Mouse (Mus musculus): Measurements from ENCODE around the gene Mvb12b. TPM values are rescaled to one million over a fixed set of nuclear protein-coding genes. Genes with fewer than 3 reads are reported as not detected.

The Mvb12b gene
- total and polyA plus RNA-seq, 2 experiments from 2014 or later = 68.1 to 155 TPM

DNA sequence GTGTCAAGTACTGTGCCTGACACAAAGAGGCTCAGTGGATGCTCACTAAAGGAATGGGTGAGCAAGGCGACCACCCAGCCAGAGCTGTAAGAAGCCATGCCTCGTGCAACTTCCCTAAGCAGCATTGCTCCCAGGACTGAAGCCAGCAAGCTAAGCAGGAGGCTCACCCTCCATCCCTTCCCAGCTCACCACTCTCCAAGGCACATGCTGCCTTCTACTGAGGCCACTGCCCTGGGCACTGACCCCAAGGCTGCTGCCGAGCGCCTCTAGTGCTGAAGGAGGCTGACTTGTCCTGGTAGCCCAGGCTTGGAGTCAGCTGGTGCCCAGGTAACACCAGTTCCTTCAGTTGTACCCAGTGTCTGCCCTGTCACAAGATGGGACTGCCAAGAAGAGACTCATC lies 45.8 kb downstream of the Mvb12b start:
- 87% methylated on average over 4 of the region's 4 CpGs for WGBS
- Histone ChIP-seq H3K36me3 (ENCODE audit: insufficient read depth, low read length) (peaks cover 9% of the 10 kb centered on the region; the same call in 1 of the 2 replicates), H3K27me3 (ENCODE audit: insufficient read depth, low read length) (no peaks in the 10 kb centered on the region), H3K9me3 (ENCODE audit: low read length) (no peaks in the 10 kb centered on the region), H3K4me2 (ENCODE audit: low read depth, low read length, poor library complexity, severe bottlenecking) (no peak overlapping the region), H3K9ac (replicated peaks; ENCODE audit: low read length, poor library complexity, severe bottlenecking) (no peak overlapping the region), H3K4me1 (ENCODE audit: insufficient read depth, low read length) (peaks cover 12% of the 10 kb centered on the region; the same call in 1 of the 2 replicates), H3K27ac (ENCODE audit: low read depth, low read length) (no peak overlapping the region), H3K4me3 (ENCODE audit: low read depth, low read length) (no peak overlapping the region)
- TF ChIP-seq CTCF (IDR thresholded peaks at IDR 0.05) = no peak
- no peak for DNase-seq (ENCODE audit: low spot score)
- ATAC-seq (ENCODE audit: low FRiP score) = no peak

DNA sequence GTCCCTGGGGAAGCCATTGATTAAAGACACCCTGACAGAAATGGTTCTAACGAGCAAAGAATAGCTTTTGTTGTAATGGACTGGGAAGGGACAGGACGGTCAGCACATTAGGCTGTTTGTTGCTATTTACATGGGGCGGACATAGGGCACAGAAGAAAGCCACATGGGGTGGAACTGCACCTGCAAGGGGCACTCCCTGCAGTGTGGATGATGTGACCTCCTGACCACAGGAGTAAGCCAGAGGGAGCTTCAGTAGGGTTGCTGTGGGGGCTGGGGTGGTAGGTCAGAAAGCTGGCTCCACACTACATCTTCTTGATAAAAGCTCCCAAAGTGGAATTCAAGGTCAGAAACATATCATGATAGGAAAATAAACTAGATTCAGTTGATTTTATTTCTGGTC lies 47.3 kb downstream of the Mvb12b start:
- WGBS = 58% methylated on average over 3 of the region's 3 CpGs
- Histone ChIP-seq H3K9me3 (ENCODE audit: low read length) (no peaks in the 10 kb centered on the region), H3K4me1 (ENCODE audit: insufficient read depth, low read length) (peaks cover 12% of the 10 kb centered on the region; the same call in 1 of the 2 replicates), H3K4me3 (ENCODE audit: low read depth, low read length) (no peak overlapping the region), H3K9ac (replicated peaks; ENCODE audit: low read length, poor library complexity, severe bottlenecking) (0 out of 2 replicates have a peak overlapping the region, but pooled peaks have one; percentile 2), H3K4me2 (ENCODE audit: low read depth, low read length, poor library complexity, severe bottlenecking) (no peak overlapping the region), H3K27ac (ENCODE audit: low read depth, low read length) (0 out of 2 replicates have a peak overlapping the region, but pooled peaks have one; percentile 9), H3K36me3 (ENCODE audit: insufficient read depth, low read length) (peaks cover 9% of the 10 kb centered on the region; the same call in 1 of the 2 replicates), H3K27me3 (ENCODE audit: insufficient read depth, low read length) (no peaks in the 10 kb centered on the region)
- ATAC-seq (ENCODE audit: low FRiP score) (no peak), DNase-seq (ENCODE audit: low spot score) (no peak)
- no peak for TF ChIP-seq CTCF (IDR thresholded peaks at IDR 0.05)

DNA sequence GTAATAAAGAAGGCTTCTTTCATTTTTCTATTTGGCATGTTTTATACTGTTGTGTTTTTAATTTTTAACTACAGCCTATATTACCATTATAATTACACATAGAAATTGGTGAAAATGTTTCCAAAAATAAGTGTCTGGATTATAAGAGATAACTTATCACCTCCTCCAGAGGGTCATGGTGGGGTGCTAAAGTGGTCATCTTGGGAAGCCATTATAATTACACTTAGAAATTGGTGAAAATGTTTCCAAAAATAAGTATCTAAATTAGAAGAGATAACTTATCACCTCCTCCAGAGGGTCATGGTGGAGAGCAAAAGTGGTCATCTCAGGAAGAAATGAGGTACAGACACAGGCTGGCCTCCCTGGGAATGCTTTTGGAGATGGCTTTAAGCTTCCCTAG lies 48.5 kb downstream of the Mvb12b start:
- H3K27ac ChIP-seq (ENCODE audit: low read depth, low read length) = no peak overlapping the region
- DNase-seq (ENCODE audit: low spot score) (no peak), ATAC-seq (ENCODE audit: low FRiP score) (no peak)
- no peak for TF ChIP-seq CTCF (IDR thresholded peaks at IDR 0.05)
- H3K9ac ChIP-seq (replicated peaks; ENCODE audit: low read length, poor library complexity, severe bottlenecking) = no peak overlapping the region
- H3K4me1 ChIP-seq (ENCODE audit: insufficient read depth, low read length) = peaks cover 12% of the 10 kb centered on the region; the same call in 1 of the 2 replicates
- no peaks in the 10 kb centered on the region for H3K27me3 ChIP-seq (ENCODE audit: insufficient read depth, low read length)
- H3K36me3 ChIP-seq (ENCODE audit: insufficient read depth, low read length) = peaks cover 11% of the 10 kb centered on the region
- H3K9me3 ChIP-seq (ENCODE audit: low read length) = no peaks in the 10 kb centered on the region
- no peak overlapping the region for H3K4me3 ChIP-seq (ENCODE audit: low read depth, low read length)
- H3K4me2 ChIP-seq (ENCODE audit: low read depth, low read length, poor library complexity, severe bottlenecking) = no peak overlapping the region

- Histone ChIP-seq H3K4me1 (ENCODE audit: insufficient read depth, low read length) (peaks cover 12% of the 10 kb centered on the region; the same call in 1 of the 2 replicates), H3K27me3 (ENCODE audit: insufficient read depth, low read length) (no peaks in the 10 kb centered on the region), H3K9ac (replicated peaks; ENCODE audit: low read length, poor library complexity, severe bottlenecking) (no peak overlapping the region), H3K27ac (ENCODE audit: low read depth, low read length) (0 out of 2 replicates have a peak overlapping the region, but pooled peaks have one; percentile 18), H3K4me3 (ENCODE audit: low read depth, low read length) (no peak overlapping the region), H3K4me2 (ENCODE audit: low read depth, low read length, poor library complexity, severe bottlenecking) (no peak overlapping the region), H3K9me3 (ENCODE audit: low read length) (no peaks in the 10 kb centered on the region), H3K36me3 (ENCODE audit: insufficient read depth, low read length) (peaks cover 17% of the 10 kb centered on the region)
- no peak for ATAC-seq (ENCODE audit: low FRiP score)
- WGBS = 72% methylated on average over 6 of the region's 6 CpGs
- DNase-seq (ENCODE audit: low spot score) = no peak
- no peak for TF ChIP-seq CTCF (IDR thresholded peaks at IDR 0.05)
These were observed 50.4 kb downstream of the Mvb12b start for GRCm38 (mm10) chr2:33837297-33837696.

DNA sequence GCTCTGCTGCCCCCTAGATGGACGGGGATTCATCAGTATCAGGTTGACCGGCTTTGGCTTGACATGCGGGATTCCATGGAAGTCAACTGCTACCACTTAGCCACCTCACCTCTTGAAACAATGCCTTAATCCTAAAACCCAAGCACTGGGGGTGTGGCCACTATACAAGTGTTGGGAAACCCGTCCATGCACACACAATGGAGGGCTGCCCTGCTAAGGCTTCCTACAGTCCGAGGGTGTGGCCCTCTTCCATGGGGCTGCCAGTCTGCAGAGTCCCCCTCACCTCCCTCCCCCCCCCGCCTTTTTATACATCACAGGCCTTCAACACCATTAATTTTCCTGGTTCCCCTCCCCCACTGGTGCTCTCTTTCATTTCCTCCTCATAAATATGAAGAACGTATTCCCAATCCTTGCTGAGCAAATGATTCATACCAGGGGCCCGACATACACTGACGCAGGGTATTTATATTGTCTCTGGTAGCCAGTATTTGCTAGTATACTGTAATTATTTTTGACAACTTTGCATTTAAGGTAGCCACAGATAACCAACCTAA lies 51.0 kb downstream of the Mvb12b start:
- Histone ChIP-seq H3K27me3 (ENCODE audit: insufficient read depth, low read length) (no peaks in the 10 kb centered on the region), H3K36me3 (ENCODE audit: insufficient read depth, low read length) (peaks cover 17% of the 10 kb centered on the region), H3K4me2 (ENCODE audit: low read depth, low read length, poor library complexity, severe bottlenecking) (no peak overlapping the region), H3K4me3 (ENCODE audit: low read depth, low read length) (no peak overlapping the region), H3K4me1 (ENCODE audit: insufficient read depth, low read length) (peaks cover 12% of the 10 kb centered on the region; the same call in 1 of the 2 replicates), H3K27ac (ENCODE audit: low read depth, low read length) (no peak overlapping the region), H3K9me3 (ENCODE audit: low read length) (no peaks in the 10 kb centered on the region), H3K9ac (replicated peaks; ENCODE audit: low read length, poor library complexity, severe bottlenecking) (no peak overlapping the region)
- WGBS = 51% methylated on average over 9 of the region's 9 CpGs
- no peak for DNase-seq (ENCODE audit: low spot score)
- TF ChIP-seq CTCF (IDR thresholded peaks at IDR 0.05) = no peak; the same call in 1 of the 2 replicates
- no peak for ATAC-seq (ENCODE audit: low FRiP score)

- DNase-seq (ENCODE audit: low spot score) (no peak), ATAC-seq (ENCODE audit: low FRiP score) (no peak)
- Histone ChIP-seq H3K27me3 (ENCODE audit: insufficient read depth, low read length) (no peaks in the 10 kb centered on the region), H3K4me3 (ENCODE audit: low read depth, low read length) (no peak overlapping the region), H3K4me2 (ENCODE audit: low read depth, low read length, poor library complexity, severe bottlenecking) (no peak overlapping the region), H3K4me1 (ENCODE audit: insufficient read depth, low read length) (peaks cover 9% of the 10 kb centered on the region; the same call in 1 of the 2 replicates), H3K9ac (replicated peaks; ENCODE audit: low read length, poor library complexity, severe bottlenecking) (no peak overlapping the region), H3K36me3 (ENCODE audit: insufficient read depth, low read length) (peaks cover 22% of the 10 kb centered on the region), H3K9me3 (ENCODE audit: low read length) (no peaks in the 10 kb centered on the region), H3K27ac (ENCODE audit: low read depth, low read length) (no peak overlapping the region)
- WGBS = 82% methylated on average over 8 of the region's 8 CpGs
- no peak for TF ChIP-seq CTCF (IDR thresholded peaks at IDR 0.05)
These were observed 52.7 kb downstream of the Mvb12b start for GRCm38 (mm10) chr2:33835038-33835437.

All from midbrain, postnatal 0 days (tissue).